Mouse (Mus musculus) lung, embryonic 15.5 days (tissue): ENCODE results near the gene Dctn1. TPM values are rescaled to one million over a fixed set of nuclear protein-coding genes. Genes with fewer than 3 reads are reported as not detected.

Experiments
- ATAC-seq: fragments of 200-750 bp; cut with Nextera tagmentation; 2 replicates; pipeline ENCODE4 v1.8.0; 2017; ENCODE audit warnings: moderate number of reproducible peaks, borderline replicate concordance; ENCODE audit not compliant: low FRiP score, low TSS enrichment; ENCODE audit errors: extremely low read depth
- H3K27ac ChIP-seq: fragments of 300-500 bp; sonication (generic); 2 replicates; pipeline ENCODE4 v1.5.1; 2015; ENCODE audit warnings: moderate library complexity, mild to moderate bottlenecking, inconsistent platforms
- H3K27me3 ChIP-seq: fragments of 300-500 bp; sonication (generic); 2 replicates; pipeline ENCODE4 v1.6.1; 2015; ENCODE audit warnings: inconsistent platforms
- H3K36me3 ChIP-seq: fragments of 300-500 bp; sonication (generic); 2 replicates; pipeline ENCODE4 v1.6.1; 2015; ENCODE audit warnings: inconsistent platforms
- H3K4me1 ChIP-seq: fragments of 300-500 bp; sonication (generic); 2 replicates; pipeline ENCODE4 v1.6.1; 2015; ENCODE audit warnings: inconsistent platforms
- H3K4me2 ChIP-seq: fragments of 300-500 bp; sonication (generic); 2 replicates; pipeline ENCODE4 v1.6.1; 2015; ENCODE audit warnings: inconsistent platforms, mild to moderate bottlenecking, moderate library complexity
- H3K4me3 ChIP-seq: fragments of 300-500 bp; sonication (generic); 2 replicates; pipeline ENCODE4 v1.5.1; 2015; ENCODE audit warnings: mild to moderate bottlenecking, inconsistent platforms
- H3K9ac ChIP-seq: fragments of 300-500 bp; sonication (generic); 2 replicates; pipeline ENCODE4 v1.6.1; 2015; ENCODE audit warnings: inconsistent platforms
- H3K9me3 ChIP-seq: fragments of 300-500 bp; sonication (generic); 2 replicates; pipeline ENCODE4 v1.6.1; 2016; ENCODE audit warnings: inconsistent platforms
- WGBS: fragments of 180-500 bp; shearing (Covaris S2); methylation state at CpG from one replicate; pipeline ENCODE4 v1.1.7; 2015; 5-methylcytosine and 5-hydroxymethylcytosine counted together
- polyA plus RNA-seq: library from polyadenylated mRNA; unstranded; fragments of >200 nt; fragmentation: Nextera tagmentation; extraction: Ambion mirVana; gene quantifications from 2 replicates; pipeline ENCODE4 v1.2.1, GENCODE M21; 2015

Gene Dctn1
- polyA plus RNA-seq: 96.7 and 104 TPM in 2 replicates

DNA sequence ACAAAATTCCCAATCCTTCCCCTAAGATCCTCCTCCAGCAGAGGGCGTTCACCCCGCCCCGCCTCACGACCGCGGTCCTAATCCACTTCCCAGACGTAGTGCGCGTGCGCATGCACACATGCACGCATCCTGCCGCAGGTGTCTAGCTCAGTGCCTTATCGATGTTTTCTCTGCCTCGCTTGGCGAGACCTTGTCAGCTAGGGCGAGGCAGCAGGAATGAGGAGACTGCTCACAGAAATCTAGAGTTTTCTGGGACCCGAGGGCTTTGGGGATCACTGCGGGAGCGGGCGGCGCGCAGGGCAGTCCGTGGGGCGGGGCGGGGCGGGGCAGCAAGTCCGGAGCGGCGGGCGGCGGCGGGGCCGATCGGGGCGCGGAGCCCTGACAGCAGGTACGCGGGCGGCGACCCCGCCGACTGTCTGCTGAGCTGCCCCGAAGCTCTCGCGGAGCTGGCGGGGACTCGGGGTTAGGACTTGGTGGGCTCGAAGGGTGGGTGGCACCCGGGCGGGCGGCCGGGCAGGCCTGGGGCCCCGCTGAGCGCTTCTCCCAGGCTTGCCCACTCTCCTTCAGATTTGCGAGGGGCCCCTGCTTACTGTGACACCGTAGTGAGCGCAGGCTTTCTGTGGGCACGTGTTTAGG lies at the start of gene Dctn1:
TSS of gene Dctn1 (plus strand) at position 314 of the 636 bp plus-strand sequence.
- Histone ChIP-seq H3K9me3 (no peaks in the 10 kb centered on the region), H3K9ac (peak within 1 kb of the TSS; percentile 96), H3K36me3 (no peaks in the 10 kb centered on the region), H3K4me3 (peak within 1 kb of the TSS; percentile 93), H3K4me1 (peaks cover 43% of the 10 kb centered on the region), H3K4me2 (peak within 1 kb of the TSS; percentile 69), H3K27ac (peak within 1 kb of the TSS; percentile 79), H3K27me3 (peaks cover 26% of the 10 kb centered on the region)
- WGBS: under 1% methylated on average over 48 of the region's 58 CpGs
- peak; percentile 86 for ATAC-seq

GRCm38 (mm10) chr6:83116373-83117164 lies 49.2 kb upstream of the Dctn1 start:
- no peaks in the 10 kb centered on the region for H3K9me3 ChIP-seq
- H3K4me1 ChIP-seq: peaks cover 37% of the 10 kb centered on the region
- H3K36me3 ChIP-seq: peaks cover 26% of the 10 kb centered on the region
- ATAC-seq: no peak
- H3K4me2 ChIP-seq: peak overlapping the region; percentile 96
- H3K27me3 ChIP-seq: no peaks in the 10 kb centered on the region
- H3K4me3 ChIP-seq: peak overlapping the region; percentile 94
- 63% methylated on average over 11 of the region's 11 CpGs for WGBS
- peak overlapping the region; percentile 96 for H3K9ac ChIP-seq
- H3K27ac ChIP-seq: peak overlapping the region; percentile 84; the same call in 1 of the 2 replicates

DNA sequence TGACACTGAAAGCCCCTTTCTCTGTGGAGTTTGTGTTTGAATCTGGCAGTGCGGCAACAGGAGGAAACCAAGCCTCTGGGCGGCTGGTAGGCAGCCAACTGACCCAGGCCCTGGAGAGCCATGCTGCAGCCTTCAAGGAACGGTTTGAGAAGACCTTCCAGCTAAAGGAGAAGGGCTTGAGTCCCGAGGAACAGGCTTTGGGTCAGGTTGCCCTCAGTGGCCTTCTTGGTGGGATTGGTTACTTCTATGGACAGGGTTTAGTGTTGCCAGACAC lies 48.6 kb upstream of the Dctn1 start:
- 76% methylated on average over 4 of the region's 4 CpGs for WGBS
- Histone ChIP-seq H3K9me3 (no peaks in the 10 kb centered on the region), H3K4me3 (no peak overlapping the region), H3K4me2 (no peak overlapping the region), H3K4me1 (peaks cover 39% of the 10 kb centered on the region), H3K27me3 (no peaks in the 10 kb centered on the region), H3K27ac (peak overlapping the region; percentile 0; the same call in 1 of the 2 replicates), H3K36me3 (peaks cover 26% of the 10 kb centered on the region), H3K9ac (no peak overlapping the region)
- ATAC-seq: no peak

DNA sequence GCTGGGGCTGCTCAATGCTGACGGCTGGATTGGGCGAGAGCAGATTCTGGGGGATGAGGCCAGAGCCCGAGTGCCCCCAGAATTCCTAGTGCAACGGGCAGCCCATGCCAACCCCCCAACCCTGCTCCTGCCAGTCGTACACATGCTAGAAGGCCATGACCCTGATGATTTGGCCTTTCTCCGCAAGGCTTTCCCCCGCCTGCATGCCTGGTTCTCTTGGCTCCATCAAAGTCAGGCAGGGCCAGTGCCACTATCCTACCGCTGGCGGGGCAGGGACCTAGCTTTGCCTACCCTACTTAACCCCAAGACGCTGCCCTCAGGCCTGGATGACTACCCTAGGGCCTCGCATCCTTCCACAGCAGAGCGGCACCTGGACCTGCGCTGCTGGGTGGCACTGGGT lies 48.1 kb upstream of the Dctn1 start:
- Histone ChIP-seq H3K9me3 (no peaks in the 10 kb centered on the region), H3K9ac (no peak overlapping the region), H3K4me1 (peaks cover 44% of the 10 kb centered on the region), H3K27me3 (no peaks in the 10 kb centered on the region), H3K36me3 (peaks cover 26% of the 10 kb centered on the region), H3K27ac (no peak overlapping the region), H3K4me2 (no peak overlapping the region), H3K4me3 (no peak overlapping the region)
- ATAC-seq: no peak
- WGBS: 88% methylated on average over 13 of the region's 13 CpGs

- Histone ChIP-seq H3K4me3 (no peak overlapping the region), H3K9me3 (no peaks in the 10 kb centered on the region), H3K36me3 (peaks cover 26% of the 10 kb centered on the region), H3K9ac (no peak overlapping the region), H3K27ac (no peak overlapping the region), H3K4me1 (peaks cover 51% of the 10 kb centered on the region), H3K27me3 (no peaks in the 10 kb centered on the region), H3K4me2 (no peak overlapping the region)
- ATAC-seq: no peak
- WGBS: 71% methylated on average over 11 of the region's 11 CpGs
Observed at GRCm38 (mm10) chr6:83118369-83118768, 47.4 kb upstream of the Dctn1 start.

DNA sequence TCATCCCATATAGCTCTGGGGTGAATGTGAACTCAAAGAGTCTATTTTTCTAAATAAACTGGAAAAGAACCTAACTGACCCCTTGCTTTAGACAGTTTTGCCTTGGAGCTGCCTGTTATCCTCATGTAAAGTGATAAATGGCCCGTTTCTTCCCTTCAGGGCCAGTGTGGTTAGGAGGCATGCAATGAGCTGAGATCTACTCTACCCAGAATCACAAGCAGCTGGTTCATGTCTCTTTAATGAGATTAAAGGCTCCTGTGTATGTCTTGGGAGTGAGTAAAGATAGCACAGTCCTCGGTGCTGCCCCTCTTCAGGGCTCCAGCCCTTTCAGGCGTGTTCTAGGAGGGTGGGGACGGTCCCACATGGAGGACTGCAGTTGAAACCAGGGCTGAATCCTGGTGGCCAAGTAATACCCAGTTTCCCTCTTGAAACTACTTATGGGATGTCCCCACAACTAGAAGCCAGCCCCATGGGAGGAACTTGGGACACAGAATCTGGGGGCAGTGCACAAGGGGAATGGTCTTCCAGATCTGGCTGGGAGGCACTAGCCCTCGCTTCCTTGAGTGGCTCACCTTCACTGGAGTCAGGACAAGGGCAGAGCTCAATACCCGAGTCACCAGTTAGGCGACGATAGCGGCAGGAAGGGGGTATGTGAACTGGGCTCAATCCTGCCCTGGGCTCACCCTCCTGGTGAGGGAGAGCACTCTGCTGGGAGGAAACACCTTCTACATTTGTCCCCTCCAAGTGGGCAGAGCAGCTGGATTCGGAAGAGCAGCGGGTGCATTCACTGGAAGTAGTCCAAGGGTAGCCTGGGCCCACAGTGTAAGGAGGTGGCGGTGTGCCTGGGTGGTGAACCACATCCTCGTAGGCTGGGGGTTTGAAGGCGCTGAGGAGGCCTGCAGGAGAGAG lies 46.6 kb upstream of the Dctn1 start:
- ATAC-seq: no peak
- WGBS: 69% methylated on average over 14 of the region's 14 CpGs
- Histone ChIP-seq H3K9ac (no peak overlapping the region), H3K27me3 (no peaks in the 10 kb centered on the region), H3K4me2 (peak overlapping the region; percentile 97), H3K9me3 (no peaks in the 10 kb centered on the region), H3K27ac (no peak overlapping the region), H3K4me1 (peaks cover 55% of the 10 kb centered on the region), H3K4me3 (no peak overlapping the region), H3K36me3 (peaks cover 26% of the 10 kb centered on the region)

DNA sequence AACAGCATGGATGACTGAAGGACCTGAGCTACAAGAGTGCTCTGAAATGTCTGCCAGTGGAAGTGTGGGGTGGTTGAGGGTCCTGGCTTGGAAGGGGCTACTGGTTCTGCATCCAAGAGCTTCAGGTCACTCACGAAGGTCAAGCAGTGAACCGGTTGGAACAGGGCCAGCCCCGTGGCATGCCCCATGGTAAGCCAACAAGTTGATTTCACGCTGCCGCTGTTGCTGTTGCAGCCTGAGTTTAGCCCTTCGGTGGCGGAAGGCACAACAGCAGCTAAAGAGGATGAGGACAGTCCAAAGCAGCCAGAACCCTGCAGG lies 46.0 kb upstream of the Dctn1 start:
- Histone ChIP-seq H3K9me3 (no peaks in the 10 kb centered on the region), H3K9ac (peak overlapping the region; percentile 85), H3K36me3 (peaks cover 26% of the 10 kb centered on the region), H3K4me1 (peaks cover 56% of the 10 kb centered on the region), H3K27me3 (no peaks in the 10 kb centered on the region), H3K4me3 (peak overlapping the region; percentile 73), H3K27ac (no peak overlapping the region), H3K4me2 (peak overlapping the region; percentile 97)
- WGBS: 60% methylated on average over 7 of the region's 7 CpGs
- ATAC-seq: no peak

- Histone ChIP-seq H3K9ac (peak within 1 kb of the TSS; percentile 85), H3K4me1 (peaks cover 52% of the 10 kb centered on the region), H3K27me3 (no peaks in the 10 kb centered on the region), H3K36me3 (peaks cover 26% of the 10 kb centered on the region), H3K4me3 (peak within 1 kb of the TSS; percentile 73), H3K27ac (peak within 1 kb of the TSS; percentile 98), H3K4me2 (peak within 1 kb of the TSS; percentile 97), H3K9me3 (no peaks in the 10 kb centered on the region)
- ATAC-seq: peak; percentile 95
- under 1% methylated on average over 38 of the region's 38 CpGs for WGBS
Observed at GRCm38 (mm10) chr6:83120930-83121862, 44.5 kb upstream of the Dctn1 start, which contains the start of gene Wbp1. TSS of gene Wbp1 (minus strand) at chr6:83121559.

GRCm38 (mm10) chr6:83121863-83122710 lies 43.6 kb upstream of the Dctn1 start:
- Histone ChIP-seq H3K9me3 (no peaks in the 10 kb centered on the region), H3K36me3 (peaks cover 26% of the 10 kb centered on the region), H3K27me3 (no peaks in the 10 kb centered on the region), H3K4me2 (peak overlapping the region; percentile 97), H3K9ac (peak overlapping the region; percentile 85), H3K4me3 (peak overlapping the region; percentile 73), H3K4me1 (peaks cover 44% of the 10 kb centered on the region), H3K27ac (peak overlapping the region; percentile 98)
- under 1% methylated on average over 47 of the region's 52 CpGs for WGBS
- ATAC-seq: peak; percentile 1; the same call in 1 of the 2 replicates

DNA sequence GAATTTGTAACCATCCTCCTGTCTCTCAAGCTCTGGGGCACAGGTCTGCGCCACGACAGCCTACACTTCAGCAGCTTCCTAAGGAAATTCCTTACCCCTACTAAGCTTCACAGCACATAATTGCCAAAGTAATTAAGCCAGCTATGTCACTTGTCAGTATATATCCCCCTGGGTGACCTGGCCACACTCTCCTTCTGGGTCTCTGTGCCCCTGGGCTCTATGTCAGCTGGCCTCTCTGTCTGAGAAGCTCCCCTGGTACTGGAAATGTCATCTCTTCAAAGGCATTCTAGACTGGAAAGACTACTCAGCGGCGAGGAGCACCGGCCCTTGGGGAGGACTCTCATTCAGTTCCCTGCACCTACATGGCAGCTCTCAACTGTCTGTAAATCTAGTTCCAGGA lies 42.8 kb upstream of the Dctn1 start:
- ATAC-seq: no peak
- Histone ChIP-seq H3K9ac (0 out of 2 replicates have a peak overlapping the region, but pooled peaks have one; percentile 8), H3K4me1 (peaks cover 44% of the 10 kb centered on the region), H3K27me3 (no peaks in the 10 kb centered on the region), H3K4me2 (peak overlapping the region; percentile 97), H3K27ac (no peak overlapping the region), H3K36me3 (peaks cover 18% of the 10 kb centered on the region), H3K4me3 (peak overlapping the region; percentile 73), H3K9me3 (no peaks in the 10 kb centered on the region)
- WGBS: 79% methylated on average over 5 of the region's 5 CpGs
